Mouse (Mus musculus): Measurements from ENCODE around the gene Wdr25. TPM values are rescaled to one million over a fixed set of nuclear protein-coding genes. Genes with fewer than 3 reads are reported as not detected.
A peak's percentile ranks its signal among the peaks of the same experiment; 100 is the strongest.

Gene Wdr25
- total and polyA plus RNA-seq, 2 experiments: 9.4 to 11.4 TPM

- peaks cover 17% of the 10 kb centered on the region for H3K36me3 ChIP-seq (ENCODE audit: control insufficient read depth, insufficient read depth, low read length)
- H3K4me1 ChIP-seq (ENCODE audit: control insufficient read depth, insufficient read depth, low read length): peaks cover 3% of the 10 kb centered on the region
- WGBS: 75% methylated on average over 2 of the region's 2 CpGs
- H3K79me2 ChIP-seq (ENCODE audit: control insufficient read depth, insufficient read depth, low read length): no peaks in the 10 kb centered on the region
- H3K27ac ChIP-seq (replicated peaks; ENCODE audit: insufficient read depth, low read depth, low read length): no peak overlapping the region
- peak; percentile 49 for TF ChIP-seq CTCF (IDR thresholded peaks at IDR 0.05; ENCODE audit: low read depth, low read length)
- no peak for TF ChIP-seq POLR2A (IDR thresholded peaks at IDR 0.05; ENCODE audit: extremely low read depth, insufficient read depth, low read length)
- DNase-seq (ENCODE audit: extremely low read depth, low read depth, low spot score): peak; percentile 15
- no peak overlapping the region for H3K9ac ChIP-seq (ENCODE audit: low read depth, low read length)
- no peak overlapping the region for H3K4me3 ChIP-seq (ENCODE audit: insufficient read depth, low read depth, low read length)
- no peaks in the 10 kb centered on the region for H3K27me3 ChIP-seq (ENCODE audit: control insufficient read depth, insufficient read depth, low read length)
Measured at GRCm38 (mm10) chr12:108869575-108869974, 23.9 kb upstream of the Wdr25 start.

- Histone ChIP-seq H3K27me3 (ENCODE audit: control insufficient read depth, insufficient read depth, low read length) (no peaks in the 10 kb centered on the region), H3K4me3 (ENCODE audit: insufficient read depth, low read depth, low read length) (no peak overlapping the region), H3K79me2 (ENCODE audit: control insufficient read depth, insufficient read depth, low read length) (no peaks in the 10 kb centered on the region), H3K36me3 (ENCODE audit: control insufficient read depth, insufficient read depth, low read length) (peaks cover 28% of the 10 kb centered on the region), H3K27ac (replicated peaks; ENCODE audit: insufficient read depth, low read depth, low read length) (no peak overlapping the region), H3K4me1 (ENCODE audit: control insufficient read depth, insufficient read depth, low read length) (no peaks in the 10 kb centered on the region), H3K9ac (ENCODE audit: low read depth, low read length) (no peak overlapping the region)
- no peak for TF ChIP-seq POLR2A (IDR thresholded peaks at IDR 0.05; ENCODE audit: extremely low read depth, insufficient read depth, low read length)
- TF ChIP-seq CTCF (IDR thresholded peaks at IDR 0.05; ENCODE audit: low read depth, low read length): no peak
- WGBS: 84% methylated on average over 5 of the region's 5 CpGs
- no peak for DNase-seq (ENCODE audit: extremely low read depth, low read depth, low spot score)
Measured at GRCm38 (mm10) chr12:108873122-108873521, 20.3 kb upstream of the Wdr25 start.

- 93% methylated on average over 4 of the region's 4 CpGs for WGBS
- no peak for DNase-seq (ENCODE audit: extremely low read depth, low read depth, low spot score)
- TF ChIP-seq POLR2A (IDR thresholded peaks at IDR 0.05; ENCODE audit: extremely low read depth, insufficient read depth, low read length) (no peak), CTCF (IDR thresholded peaks at IDR 0.05; ENCODE audit: low read depth, low read length) (no peak)
- Histone ChIP-seq H3K27me3 (ENCODE audit: control insufficient read depth, insufficient read depth, low read length) (no peaks in the 10 kb centered on the region), H3K4me3 (ENCODE audit: insufficient read depth, low read depth, low read length) (no peak overlapping the region), H3K9ac (ENCODE audit: low read depth, low read length) (no peak overlapping the region), H3K36me3 (ENCODE audit: control insufficient read depth, insufficient read depth, low read length) (peaks cover 21% of the 10 kb centered on the region), H3K27ac (replicated peaks; ENCODE audit: insufficient read depth, low read depth, low read length) (no peak overlapping the region), H3K4me1 (ENCODE audit: control insufficient read depth, insufficient read depth, low read length) (no peaks in the 10 kb centered on the region), H3K79me2 (ENCODE audit: control insufficient read depth, insufficient read depth, low read length) (no peaks in the 10 kb centered on the region)
Measured at GRCm38 (mm10) chr12:108879138-108879537, 14.3 kb upstream of the Wdr25 start.

GRCm38 (mm10) chr12:108880606-108881005 is 12.8 kb upstream of the Wdr25 start:
- WGBS: 95% methylated on average over 5 of the region's 5 CpGs
- H3K4me3 ChIP-seq (ENCODE audit: insufficient read depth, low read depth, low read length): no peak overlapping the region
- TF ChIP-seq CTCF (IDR thresholded peaks at IDR 0.05; ENCODE audit: low read depth, low read length): no peak
- no peak for TF ChIP-seq POLR2A (IDR thresholded peaks at IDR 0.05; ENCODE audit: extremely low read depth, insufficient read depth, low read length)
- no peaks in the 10 kb centered on the region for H3K27me3 ChIP-seq (ENCODE audit: control insufficient read depth, insufficient read depth, low read length)
- no peak for DNase-seq (ENCODE audit: extremely low read depth, low read depth, low spot score)
- peaks cover 4% of the 10 kb centered on the region; the same call in 1 of the 2 replicates for H3K79me2 ChIP-seq (ENCODE audit: control insufficient read depth, insufficient read depth, low read length)
- no peak overlapping the region for H3K9ac ChIP-seq (ENCODE audit: low read depth, low read length)
- H3K36me3 ChIP-seq (ENCODE audit: control insufficient read depth, insufficient read depth, low read length): peaks cover 18% of the 10 kb centered on the region
- no peak overlapping the region for H3K27ac ChIP-seq (replicated peaks; ENCODE audit: insufficient read depth, low read depth, low read length)
- no peaks in the 10 kb centered on the region for H3K4me1 ChIP-seq (ENCODE audit: control insufficient read depth, insufficient read depth, low read length)

GRCm38 (mm10) chr12:108881192-108881591 is 12.2 kb upstream of the Wdr25 start:
- H3K4me3 ChIP-seq (ENCODE audit: insufficient read depth, low read depth, low read length): no peak overlapping the region
- peaks cover 4% of the 10 kb centered on the region for H3K79me2 ChIP-seq (ENCODE audit: control insufficient read depth, insufficient read depth, low read length)
- DNase-seq (ENCODE audit: extremely low read depth, low read depth, low spot score): no peak
- no peaks in the 10 kb centered on the region for H3K4me1 ChIP-seq (ENCODE audit: control insufficient read depth, insufficient read depth, low read length)
- H3K27me3 ChIP-seq (ENCODE audit: control insufficient read depth, insufficient read depth, low read length): no peaks in the 10 kb centered on the region
- H3K9ac ChIP-seq (ENCODE audit: low read depth, low read length): no peak overlapping the region
- no peak for TF ChIP-seq POLR2A (IDR thresholded peaks at IDR 0.05; ENCODE audit: extremely low read depth, insufficient read depth, low read length)
- no peak for TF ChIP-seq CTCF (IDR thresholded peaks at IDR 0.05; ENCODE audit: low read depth, low read length)
- peaks cover 18% of the 10 kb centered on the region for H3K36me3 ChIP-seq (ENCODE audit: control insufficient read depth, insufficient read depth, low read length)
- no peak overlapping the region for H3K27ac ChIP-seq (replicated peaks; ENCODE audit: insufficient read depth, low read depth, low read length)
- WGBS: 93% methylated on average over 3 of the region's 3 CpGs

GRCm38 (mm10) chr12:108882776-108883175 is 10.7 kb upstream of the Wdr25 start:
- Histone ChIP-seq H3K27ac (replicated peaks; ENCODE audit: insufficient read depth, low read depth, low read length) (no peak overlapping the region), H3K27me3 (ENCODE audit: control insufficient read depth, insufficient read depth, low read length) (no peaks in the 10 kb centered on the region), H3K36me3 (ENCODE audit: control insufficient read depth, insufficient read depth, low read length) (peaks cover 26% of the 10 kb centered on the region), H3K9ac (ENCODE audit: low read depth, low read length) (no peak overlapping the region), H3K4me3 (ENCODE audit: insufficient read depth, low read depth, low read length) (no peak overlapping the region), H3K79me2 (ENCODE audit: control insufficient read depth, insufficient read depth, low read length) (peaks cover 6% of the 10 kb centered on the region), H3K4me1 (ENCODE audit: control insufficient read depth, insufficient read depth, low read length) (peaks cover 10% of the 10 kb centered on the region)
- WGBS: 94% methylated on average over 8 of the region's 8 CpGs
- TF ChIP-seq CTCF (IDR thresholded peaks at IDR 0.05; ENCODE audit: low read depth, low read length) (no peak), POLR2A (IDR thresholded peaks at IDR 0.05; ENCODE audit: extremely low read depth, insufficient read depth, low read length) (no peak)
- DNase-seq (ENCODE audit: extremely low read depth, low read depth, low spot score): no peak

All from liver, adult 2 months (tissue).